Mouse (Mus musculus): ENCODE data around the gene Ly6c1.
"Not testable (repeated sequence)": the region's sequence is repeated elsewhere in the genome, so short reads cannot be mapped to it uniquely, and the experiment has no call there.

Ly6c1 gene

GRCm38 (mm10) chr15:75048642-75049261 is at the start of gene Ly6c1:
TSS of gene Ly6c1 (minus strand) at chr15:75048830.
- not testable (repeated sequence) for DNase-seq (ENCODE audit: low spot score)

- DNase-seq (ENCODE audit: low spot score), result not testable (repeated sequence)
These were observed 39.4 kb upstream of the Ly6c1 start for GRCm38 (mm10) chr15:75088041-75088440.

GRCm38 (mm10) chr15:75069965-75070364 is 21.3 kb upstream of the Ly6c1 start:
- no peak for DNase-seq (ENCODE audit: low spot score)

GRCm38 (mm10) chr15:75062030-75062574 is 13.5 kb upstream of the Ly6c1 start:
- peak; percentile 51 for DNase-seq (ENCODE audit: low spot score)

- peak; percentile 24 for DNase-seq (ENCODE audit: low spot score)
These were observed 11.9 kb upstream of the Ly6c1 start for GRCm38 (mm10) chr15:75060505-75060904.

- no peak for DNase-seq (ENCODE audit: low spot score)
These were observed 7.4 kb upstream of the Ly6c1 start for GRCm38 (mm10) chr15:75055985-75056384.

GRCm38 (mm10) chr15:75055425-75055824 is 6.8 kb upstream of the Ly6c1 start:
- DNase-seq (ENCODE audit: low spot score), result not testable (repeated sequence)

GRCm38 (mm10) chr15:75052414-75052813 is 3.8 kb upstream of the Ly6c1 start:
- not testable (repeated sequence) for DNase-seq (ENCODE audit: low spot score)

- not testable (repeated sequence) for DNase-seq (ENCODE audit: low spot score)
These were observed 2.5 kb upstream of the Ly6c1 start for GRCm38 (mm10) chr15:75051141-75051540.

- not testable (repeated sequence) for DNase-seq (ENCODE audit: low spot score)
These were observed 2.0 kb upstream of the Ly6c1 start for GRCm38 (mm10) chr15:75050593-75050992.

- DNase-seq (ENCODE audit: low spot score), result not testable (repeated sequence)
These were observed 1.2 kb upstream of the Ly6c1 start for GRCm38 (mm10) chr15:75049811-75050210.

GRCm38 (mm10) chr15:75047970-75048320 is 685 bp downstream of the Ly6c1 start:
- DNase-seq (ENCODE audit: low spot score), result not testable (repeated sequence)

- DNase-seq (ENCODE audit: low spot score), result not testable (repeated sequence)
These were observed 1.2 kb downstream of the Ly6c1 start for GRCm38 (mm10) chr15:75047313-75047969.

GRCm38 (mm10) chr15:75045501-75045900 is 3.1 kb downstream of the Ly6c1 start:
- DNase-seq (ENCODE audit: low spot score), result not testable (repeated sequence)

- DNase-seq (ENCODE audit: low spot score), result not testable (repeated sequence)
These were observed 27.4 kb downstream of the Ly6c1 start for GRCm38 (mm10) chr15:75021020-75021759.

GRCm38 (mm10) chr15:75019446-75019845 is 29.2 kb downstream of the Ly6c1 start:
- DNase-seq (ENCODE audit: low spot score), result not testable (repeated sequence)
